Mouse (Mus musculus) stomach, postnatal 0 days (tissue): Measurements from ENCODE around the gene Stk4. TPM values are rescaled to one million over a fixed set of nuclear protein-coding genes. Genes with fewer than 3 reads are reported as not detected.

ENCODE experiments used
- ATAC-seq: fragments of 200-750 bp; cut with Nextera tagmentation; 2 replicates; pipeline ENCODE4 v1.8.0; 2017; ENCODE audit not compliant: low FRiP score, low TSS enrichment
- DNase-seq: peaks from one replicate; pipeline ENCODE4 v3.0.0-alpha.2; 2016; ENCODE audit warnings: low spot score
- H3K27ac ChIP-seq: fragments of 300-500 bp; sonication (generic); replicated peaks from 2 replicates; pipeline ENCODE4 v1.5.1; 2014; ENCODE audit warnings: mild to moderate bottlenecking, control low read depth
- H3K27me3 ChIP-seq: fragments of 300-500 bp; sonication (generic); 2 replicates; pipeline ENCODE4 v1.6.1; 2014; ENCODE audit warnings: low read length; ENCODE audit not compliant: control insufficient read depth, insufficient read depth
- H3K36me3 ChIP-seq: fragments of 300-500 bp; sonication (generic); 2 replicates; pipeline ENCODE4 v1.6.1; 2014; ENCODE audit warnings: low read length, mixed read lengths; ENCODE audit not compliant: control insufficient read depth, insufficient read depth
- H3K4me1 ChIP-seq: fragments of 300-500 bp; sonication (generic); replicated peaks from 2 replicates; pipeline ENCODE4 v1.6.1; 2014; ENCODE audit warnings: antibody characterized with exemption; ENCODE audit not compliant: control insufficient read depth, insufficient read depth
- H3K4me2 ChIP-seq: fragments of 300-500 bp; sonication (generic); replicated peaks from 2 replicates; pipeline ENCODE4 v1.6.1; 2014; ENCODE audit warnings: low read depth, mild to moderate bottlenecking, control low read depth, moderate library complexity
- H3K4me3 ChIP-seq: fragments of 300-500 bp; sonication (generic); 2 replicates; pipeline ENCODE4 v1.5.1; 2014; ENCODE audit warnings: low read depth, low read length, control low read depth
- H3K9ac ChIP-seq: fragments of 300-500 bp; sonication (generic); 2 replicates; pipeline ENCODE4 v1.6.1; 2014; ENCODE audit warnings: mild to moderate bottlenecking, low read length, control low read depth, mixed read lengths
- H3K9me3 ChIP-seq: fragments of 300-500 bp; sonication (generic); 2 replicates; pipeline ENCODE4 v1.6.1; 2016; ENCODE audit warnings: low read length; ENCODE audit not compliant: control insufficient read depth
- CTCF ChIP-seq: IDR thresholded peaks from 2 replicates; pipeline ENCODE4 v1.5.1; 2016; ENCODE audit warnings: antibody characterized with exemption, low read depth, mild to moderate bottlenecking, moderate library complexity
- EP300 ChIP-seq: optimal IDR thresholded peaks from 2 replicates; pipeline ENCODE3; 2016; ENCODE audit warnings: antibody characterized with exemption
- WGBS: fragments of 180-500 bp; shearing (Covaris S2); extraction: QIAGEN DNeasy Blood & Tissue Kit; methylation state at CpG from one replicate; pipeline ENCODE4 v1.1.7; 2014; 5-methylcytosine and 5-hydroxymethylcytosine counted together
- polyA plus RNA-seq: library from polyadenylated mRNA; unstranded; fragments of >200 nt; fragmentation: Nextera tagmentation; extraction: Ambion mirVana; gene quantifications from 2 replicates; pipeline ENCODE4 v1.2.1, GENCODE M21; 2015

Stk4 gene
- polyA plus RNA-seq, 1 experiment from 2014 or later, result 13.6 TPM

DNA sequence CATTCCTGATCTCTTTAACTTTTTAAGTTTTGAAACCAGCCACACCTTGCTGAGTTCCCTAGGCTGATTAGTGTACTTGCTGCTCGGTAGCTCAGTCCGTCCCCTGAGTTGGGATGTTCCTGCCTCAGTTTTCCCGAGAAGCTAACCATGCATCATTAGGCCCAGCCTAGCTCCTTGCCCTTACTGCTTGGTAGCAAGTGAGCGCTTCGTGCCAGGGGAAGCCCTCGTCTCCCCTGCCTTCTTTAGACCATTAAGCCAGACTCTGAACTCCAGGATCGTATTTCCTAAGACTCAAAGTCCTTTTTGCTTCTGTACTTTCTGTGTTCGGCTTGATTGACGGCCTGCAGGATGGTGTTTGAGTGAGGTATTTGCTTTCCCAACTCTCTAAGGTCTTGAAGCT is 113.2 kb downstream of the Stk4 start:
- no peak for TF ChIP-seq CTCF
- no peak for TF ChIP-seq EP300
- Histone ChIP-seq H3K9me3 (no peaks in the 10 kb centered on the region), H3K4me2 (no peak overlapping the region), H3K9ac (no peak overlapping the region), H3K27me3 (no peaks in the 10 kb centered on the region), H3K36me3 (no peaks in the 10 kb centered on the region), H3K27ac (no peak overlapping the region), H3K4me3 (no peak overlapping the region), H3K4me1 (no peaks in the 10 kb centered on the region)
- 55% methylated on average over 9 of the region's 9 CpGs for WGBS
- ATAC-seq (no peak), DNase-seq (no peak)

DNA sequence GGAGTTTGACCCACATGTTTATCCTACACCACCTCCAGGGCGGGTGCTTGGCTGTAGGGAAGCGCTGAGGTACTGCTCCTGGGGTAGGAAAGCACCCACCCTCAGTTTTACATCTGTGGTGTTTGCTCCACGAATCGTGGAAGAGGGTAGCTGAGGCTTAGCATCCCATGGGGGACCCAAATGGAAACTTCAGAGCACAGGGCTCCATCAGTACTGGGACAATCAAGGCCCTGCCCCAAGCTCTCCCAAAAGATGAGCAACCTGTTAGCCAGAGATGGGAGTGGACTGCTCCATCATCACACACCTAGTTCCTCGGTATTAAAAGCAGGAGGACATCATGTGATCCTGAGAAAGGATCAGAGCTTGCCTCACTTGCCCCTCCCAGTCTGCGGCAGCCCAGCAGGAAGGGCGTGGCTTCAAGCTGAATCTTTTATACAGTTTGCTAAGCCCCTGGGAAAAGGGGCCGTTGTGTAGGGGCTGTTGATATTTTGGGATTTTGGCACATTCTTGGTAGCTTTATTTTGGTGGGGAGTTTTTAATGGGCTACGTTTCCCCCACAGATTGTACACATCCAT is 114.1 kb downstream of the Stk4 start:
- TF ChIP-seq CTCF, result no peak
- no peak for TF ChIP-seq EP300
- Histone ChIP-seq H3K27me3 (no peaks in the 10 kb centered on the region), H3K9me3 (no peaks in the 10 kb centered on the region), H3K9ac (no peak overlapping the region), H3K36me3 (no peaks in the 10 kb centered on the region), H3K27ac (no peak overlapping the region; the same call in 1 of the 2 replicates), H3K4me2 (no peak overlapping the region), H3K4me3 (no peak overlapping the region), H3K4me1 (no peaks in the 10 kb centered on the region)
- WGBS, result 33% methylated on average over 9 of the region's 9 CpGs
- DNase-seq (no peak), ATAC-seq (no peak)

- no peak for ATAC-seq
- Histone ChIP-seq H3K27ac (no peak overlapping the region), H3K36me3 (no peaks in the 10 kb centered on the region), H3K4me3 (no peak overlapping the region), H3K9ac (no peak overlapping the region), H3K27me3 (no peaks in the 10 kb centered on the region), H3K4me2 (no peak overlapping the region), H3K4me1 (no peaks in the 10 kb centered on the region), H3K9me3 (no peaks in the 10 kb centered on the region)
- WGBS, result 31% methylated on average over 5 of the region's 5 CpGs
- no peak for DNase-seq
- peak; percentile 71 for TF ChIP-seq CTCF
- no peak for TF ChIP-seq EP300
These were observed 118.6 kb downstream of the Stk4 start for GRCm38 (mm10) chr2:164188722-164189121.

DNA sequence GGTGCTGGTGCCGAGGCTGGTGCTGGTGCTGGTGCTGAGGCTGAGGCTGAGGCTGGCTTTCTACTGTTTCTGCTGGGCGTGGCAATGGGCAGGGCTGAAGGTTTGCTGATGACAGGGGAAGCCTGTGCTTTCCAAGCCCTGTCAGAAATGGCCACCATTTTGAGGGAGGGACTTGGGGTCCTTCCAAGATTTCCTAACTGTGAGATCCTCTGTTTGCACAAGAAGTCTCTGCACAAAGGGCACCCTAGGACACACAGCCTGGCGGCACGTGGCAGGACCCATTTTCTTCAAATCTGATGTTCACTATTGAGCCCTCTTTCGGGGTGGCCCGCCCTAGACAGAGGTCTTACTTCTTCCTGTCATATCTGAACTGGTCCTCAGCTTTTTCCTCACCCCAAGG is 120.5 kb downstream of the Stk4 start, which contains the start of gene Wfdc12:
TSS of gene Wfdc12 (minus strand) at position 33 of the 400 bp plus-strand sequence.
- 69% methylated on average over 6 of the region's 6 CpGs for WGBS
- Histone ChIP-seq H3K27me3 (no peaks in the 10 kb centered on the region), H3K4me3 (no peak within 1 kb of the TSS), H3K36me3 (no peaks in the 10 kb centered on the region), H3K9me3 (no peaks in the 10 kb centered on the region), H3K4me2 (no peak within 1 kb of the TSS), H3K4me1 (no peaks in the 10 kb centered on the region), H3K9ac (no peak within 1 kb of the TSS), H3K27ac (no peak within 1 kb of the TSS)
- DNase-seq (no peak), ATAC-seq (no peak)
- TF ChIP-seq CTCF (no peak), EP300 (no peak)

DNA sequence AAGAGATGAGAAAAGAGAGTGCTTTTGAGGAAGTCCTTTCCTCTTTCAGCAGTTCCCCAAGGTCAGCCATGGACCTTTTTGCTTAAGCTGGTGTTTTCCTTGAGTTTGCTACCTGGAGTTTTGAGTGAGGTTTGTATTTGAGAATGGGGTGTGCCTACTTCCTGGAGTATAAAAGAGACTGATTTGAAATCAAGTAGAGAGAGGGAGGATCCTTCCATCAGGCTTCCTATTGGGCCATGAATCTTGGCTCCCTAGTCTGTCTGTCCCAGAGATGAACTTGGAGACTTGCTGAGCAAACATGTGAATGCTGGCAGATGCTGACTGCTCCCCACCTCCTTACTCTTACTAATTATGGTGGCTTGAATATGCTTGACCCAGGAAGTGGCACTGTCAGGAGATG is 122.2 kb downstream of the Stk4 start:
- ATAC-seq (peak; percentile 61), DNase-seq (no peak)
- H3K4me1 ChIP-seq, result no peaks in the 10 kb centered on the region
- no peaks in the 10 kb centered on the region for H3K36me3 ChIP-seq
- H3K4me3 ChIP-seq, result no peak overlapping the region
- H3K4me2 ChIP-seq, result no peak overlapping the region
- H3K9ac ChIP-seq, result no peak overlapping the region
- H3K9me3 ChIP-seq, result no peaks in the 10 kb centered on the region
- no peaks in the 10 kb centered on the region for H3K27me3 ChIP-seq
- TF ChIP-seq CTCF (no peak), EP300 (no peak)
- no peak overlapping the region for H3K27ac ChIP-seq

GRCm38 (mm10) chr2:164194959-164195630 is 125.0 kb downstream of the Stk4 start:
- DNase-seq, result no peak
- Histone ChIP-seq H3K27ac (no peak overlapping the region), H3K9ac (no peak overlapping the region), H3K9me3 (no peaks in the 10 kb centered on the region), H3K27me3 (no peaks in the 10 kb centered on the region), H3K36me3 (no peaks in the 10 kb centered on the region), H3K4me1 (no peaks in the 10 kb centered on the region), H3K4me2 (no peak overlapping the region), H3K4me3 (no peak overlapping the region)
- 65% methylated on average over 5 of the region's 5 CpGs for WGBS
- no peak for TF ChIP-seq EP300
- TF ChIP-seq CTCF, result no peak
- no peak for ATAC-seq
